Mouse (Mus musculus) limb, embryonic 12.5 days (tissue): Measurements from ENCODE around the gene Tox2. TPM values are rescaled to one million over a fixed set of nuclear protein-coding genes. Genes with fewer than 3 reads are reported as not detected.

Experiments used
- ATAC-seq: fragments of 200-750 bp; cut with Nextera tagmentation; 2 replicates; pipeline ENCODE4 v1.8.0; 2017; ENCODE audit warnings: low read depth, moderate TSS enrichment; ENCODE audit not compliant: insufficient number of reproducible peaks, insufficient read depth, low FRiP score, low TSS enrichment
- H3K27ac ChIP-seq: fragments of 300-500 bp; sonication (generic); 2 replicates; pipeline ENCODE4 v1.5.1; 2016; ENCODE audit warnings: mild to moderate bottlenecking, moderate library complexity
- H3K27me3 ChIP-seq: fragments of 300-500 bp; sonication (generic); 2 replicates; pipeline ENCODE4 v1.6.1; 2016; ENCODE audit warnings: mild to moderate bottlenecking, moderate library complexity
- H3K36me3 ChIP-seq: fragments of 300-500 bp; sonication (generic); 2 replicates; pipeline ENCODE4 v1.6.1; 2016; ENCODE audit warnings: mild to moderate bottlenecking, moderate library complexity
- H3K4me1 ChIP-seq: fragments of 300-500 bp; sonication (generic); replicated peaks from 2 replicates; pipeline ENCODE4 v1.6.1; 2016
- H3K4me2 ChIP-seq: fragments of 300-500 bp; sonication (generic); 2 replicates; pipeline ENCODE4 v1.6.1; 2016; ENCODE audit warnings: mild to moderate bottlenecking, moderate library complexity
- H3K4me3 ChIP-seq: fragments of 300-500 bp; sonication (generic); replicated peaks from 2 replicates; pipeline ENCODE4 v1.5.1; 2016; ENCODE audit warnings: mild to moderate bottlenecking
- H3K9ac ChIP-seq: fragments of 300-500 bp; sonication (generic); replicated peaks from 2 replicates; pipeline ENCODE4 v1.6.1; 2016; ENCODE audit warnings: mild to moderate bottlenecking, moderate library complexity
- H3K9me3 ChIP-seq: fragments of 300-500 bp; sonication (generic); 2 replicates; pipeline ENCODE4 v1.6.1; 2016; ENCODE audit warnings: mild to moderate bottlenecking, moderate library complexity
- WGBS: fragments of 180-500 bp; shearing (Covaris S2); methylation state at CpG from one replicate; pipeline ENCODE4 v1.1.7; 2016; 5-methylcytosine and 5-hydroxymethylcytosine counted together
- polyA plus RNA-seq: library from polyadenylated mRNA; unstranded; fragments of >200 nt; fragmentation: Nextera tagmentation; extraction: Ambion mirVana; gene quantifications from 2 replicates; pipeline ENCODE4 v1.2.1, GENCODE M21; 2016

The Tox2 gene
- polyA plus RNA-seq, 1 experiment from 2014 or later = 0.92 TPM

DNA sequence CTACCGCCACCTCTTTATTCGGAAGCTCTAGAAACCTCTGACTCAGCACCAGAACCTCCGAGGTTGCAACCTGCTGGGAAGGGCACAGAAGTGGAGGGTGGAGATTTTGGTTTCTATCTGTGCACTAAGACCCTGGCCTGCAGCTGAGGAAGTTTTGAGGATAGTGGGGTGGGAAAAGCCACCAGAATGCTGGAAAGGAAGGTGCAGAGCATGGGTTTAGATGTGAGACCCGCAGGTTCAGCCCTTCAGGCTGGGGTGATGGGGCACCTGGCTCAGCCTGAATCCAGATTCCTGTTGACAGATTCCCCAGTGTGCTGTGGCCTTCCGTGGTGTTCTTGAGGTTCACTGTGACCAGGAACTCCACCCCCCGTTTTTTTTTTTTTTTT, 2.3 kb downstream of the Tox2 start:
- peaks cover 12% of the 10 kb centered on the region for H3K4me1 ChIP-seq
- no peak overlapping the region for H3K9ac ChIP-seq
- H3K4me3 ChIP-seq = peak overlapping the region; percentile 53
- no peak overlapping the region for H3K27ac ChIP-seq
- no peaks in the 10 kb centered on the region for H3K36me3 ChIP-seq
- H3K4me2 ChIP-seq = peak overlapping the region; percentile 88
- peaks cover 13% of the 10 kb centered on the region; the same call in 1 of the 2 replicates for H3K9me3 ChIP-seq
- H3K27me3 ChIP-seq = peaks cover 74% of the 10 kb centered on the region
- no peak for ATAC-seq
- 8% methylated on average over 6 of the region's 6 CpGs for WGBS

- peaks cover 13% of the 10 kb centered on the region; the same call in 1 of the 2 replicates for H3K9me3 ChIP-seq
- H3K4me1 ChIP-seq = peaks cover 12% of the 10 kb centered on the region
- no peak overlapping the region for H3K9ac ChIP-seq
- peaks cover 70% of the 10 kb centered on the region for H3K27me3 ChIP-seq
- H3K27ac ChIP-seq = no peak overlapping the region
- no peak for ATAC-seq
- 55% methylated on average over 17 of the region's 17 CpGs for WGBS
- H3K4me3 ChIP-seq = no peak overlapping the region
- H3K4me2 ChIP-seq = no peak overlapping the region
- H3K36me3 ChIP-seq = no peaks in the 10 kb centered on the region
Observed at GRCm38 (mm10) chr2:163205737-163206490, 3.0 kb downstream of the Tox2 start.

GRCm38 (mm10) chr2:163207315-163207714, 4.4 kb downstream of the Tox2 start:
- Histone ChIP-seq H3K4me2 (no peak overlapping the region), H3K27me3 (peaks cover 63% of the 10 kb centered on the region), H3K9ac (no peak overlapping the region), H3K4me3 (no peak overlapping the region), H3K4me1 (peaks cover 12% of the 10 kb centered on the region), H3K36me3 (no peaks in the 10 kb centered on the region), H3K27ac (no peak overlapping the region), H3K9me3 (no peaks in the 10 kb centered on the region; the same call in 1 of the 2 replicates)
- no peak for ATAC-seq
- 91% methylated on average over 2 of the region's 2 CpGs for WGBS

DNA sequence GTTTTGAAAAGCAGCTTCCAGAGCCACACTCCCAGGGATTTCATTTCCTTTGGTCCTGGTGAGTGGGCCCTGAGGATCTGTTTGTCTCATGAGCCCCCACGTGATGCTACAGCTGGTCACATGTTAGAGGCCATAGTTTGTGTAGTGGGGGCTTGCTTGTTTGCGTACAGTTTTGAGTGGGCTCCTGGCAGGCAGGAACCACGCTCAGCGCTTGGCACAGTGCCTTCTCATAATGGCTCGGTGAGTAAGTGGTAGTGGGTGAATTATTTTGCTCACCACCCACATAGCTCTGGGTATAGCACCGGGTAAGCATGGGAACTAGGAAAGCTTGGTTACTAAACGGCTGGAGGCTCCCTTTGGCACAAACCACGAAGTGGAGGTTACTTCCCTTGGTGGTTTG, 6.2 kb downstream of the Tox2 start:
- Histone ChIP-seq H3K4me1 (peaks cover 11% of the 10 kb centered on the region), H3K9me3 (no peaks in the 10 kb centered on the region; the same call in 1 of the 2 replicates), H3K36me3 (no peaks in the 10 kb centered on the region), H3K27ac (no peak overlapping the region), H3K9ac (no peak overlapping the region), H3K27me3 (peaks cover 45% of the 10 kb centered on the region), H3K4me2 (no peak overlapping the region), H3K4me3 (no peak overlapping the region)
- ATAC-seq = no peak
- WGBS = 80% methylated on average over 8 of the region's 8 CpGs

DNA sequence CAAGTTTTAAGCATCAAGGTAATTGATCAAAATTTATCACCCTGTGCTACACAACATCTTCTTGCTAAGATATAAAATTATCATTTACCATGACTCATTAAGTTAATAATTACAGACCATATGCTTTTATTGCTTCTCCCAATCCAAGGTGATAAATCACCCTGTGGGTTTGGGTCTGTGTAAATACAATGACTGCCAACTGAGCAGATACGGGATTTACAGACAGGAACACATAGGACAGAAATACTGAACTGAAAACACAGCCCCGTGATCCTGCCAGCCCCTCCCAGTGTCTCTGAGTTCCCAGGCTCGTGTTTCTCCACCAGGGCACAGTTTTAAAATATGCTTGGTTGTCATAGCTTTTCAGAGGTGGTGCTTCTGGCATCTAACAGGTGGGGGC, 10.2 kb downstream of the Tox2 start:
- Histone ChIP-seq H3K27ac (no peak overlapping the region), H3K4me2 (no peak overlapping the region), H3K9ac (no peak overlapping the region), H3K27me3 (peaks cover 39% of the 10 kb centered on the region), H3K9me3 (no peaks in the 10 kb centered on the region; the same call in 1 of the 2 replicates), H3K4me3 (no peak overlapping the region), H3K4me1 (no peaks in the 10 kb centered on the region), H3K36me3 (no peaks in the 10 kb centered on the region)
- ATAC-seq = no peak
- 32% methylated on average over 3 of the region's 3 CpGs for WGBS

GRCm38 (mm10) chr2:163218095-163218494, 15.2 kb downstream of the Tox2 start:
- H3K4me3 ChIP-seq = no peak overlapping the region
- no peaks in the 10 kb centered on the region for H3K36me3 ChIP-seq
- no peaks in the 10 kb centered on the region for H3K4me1 ChIP-seq
- H3K4me2 ChIP-seq = no peak overlapping the region
- ATAC-seq = no peak
- no peaks in the 10 kb centered on the region for H3K9me3 ChIP-seq
- no peak overlapping the region for H3K9ac ChIP-seq
- peaks cover 30% of the 10 kb centered on the region for H3K27me3 ChIP-seq
- no peak overlapping the region for H3K27ac ChIP-seq
- 86% methylated on average over 3 of the region's 3 CpGs for WGBS

- 74% methylated on average over 7 of the region's 7 CpGs for WGBS
- ATAC-seq = no peak
Observed at GRCm38 (mm10) chr2:163218571-163218970, 15.6 kb downstream of the Tox2 start.

GRCm38 (mm10) chr2:163219447-163219846, 16.5 kb downstream of the Tox2 start:
- H3K4me3 ChIP-seq = no peak overlapping the region
- H3K27ac ChIP-seq = no peak overlapping the region
- H3K36me3 ChIP-seq = no peaks in the 10 kb centered on the region
- no peak for ATAC-seq
- H3K9me3 ChIP-seq = no peaks in the 10 kb centered on the region
- no peak overlapping the region for H3K4me2 ChIP-seq
- whole genome bisulfite sequencing = 52% methylated on average over 5 of the region's 5 CpGs
- no peak overlapping the region for H3K9ac ChIP-seq
- H3K4me1 ChIP-seq = no peaks in the 10 kb centered on the region
- H3K27me3 ChIP-seq = peaks cover 30% of the 10 kb centered on the region

More at GRCm38 (mm10) chr2:163218571-163218970, 15.6 kb downstream of the Tox2 start:
- H3K4me2 ChIP-seq = no peak overlapping the region
- H3K9me3 ChIP-seq = no peaks in the 10 kb centered on the region
- no peaks in the 10 kb centered on the region for H3K4me1 ChIP-seq
- no peak overlapping the region for H3K4me3 ChIP-seq
- H3K9ac ChIP-seq = no peak overlapping the region
- H3K36me3 ChIP-seq = no peaks in the 10 kb centered on the region
- no peak overlapping the region for H3K27ac ChIP-seq
- H3K27me3 ChIP-seq = peaks cover 30% of the 10 kb centered on the region

- no peak overlapping the region for H3K4me3 ChIP-seq
- H3K9ac ChIP-seq = no peak overlapping the region
- 92% methylated on average over 11 of the region's 11 CpGs for WGBS
- no peak overlapping the region for H3K27ac ChIP-seq
- H3K9me3 ChIP-seq = no peaks in the 10 kb centered on the region
- no peak overlapping the region for H3K4me2 ChIP-seq
- H3K27me3 ChIP-seq = peaks cover 27% of the 10 kb centered on the region
- no peaks in the 10 kb centered on the region for H3K4me1 ChIP-seq
- no peaks in the 10 kb centered on the region for H3K36me3 ChIP-seq
- ATAC-seq = no peak
Observed at GRCm38 (mm10) chr2:163220706-163221105, 17.8 kb downstream of the Tox2 start.

DNA sequence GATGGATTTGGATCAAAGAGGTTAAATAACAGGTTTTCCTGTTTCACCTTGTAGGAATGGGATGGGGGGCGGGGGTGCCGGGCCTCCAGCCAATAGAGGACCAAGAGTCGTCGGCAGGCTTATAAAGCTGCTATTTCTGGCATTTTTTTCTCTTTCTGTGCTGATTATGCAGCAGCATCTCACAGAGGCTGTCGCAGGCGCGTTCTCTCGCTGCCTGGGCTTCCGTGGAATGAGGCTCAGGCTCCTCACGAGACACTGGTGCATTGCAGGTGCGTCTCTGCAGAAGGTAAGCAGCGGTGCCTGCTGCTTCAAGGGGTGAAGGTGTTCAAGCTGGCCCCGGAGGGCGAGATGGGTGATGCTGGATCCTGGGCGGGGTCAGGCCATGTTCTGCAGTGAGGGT, 22.4 kb downstream of the Tox2 start:
- no peak overlapping the region for H3K27ac ChIP-seq
- no peak overlapping the region for H3K4me2 ChIP-seq
- H3K4me3 ChIP-seq = no peak overlapping the region
- H3K9ac ChIP-seq = no peak overlapping the region
- no peak for ATAC-seq
- no peaks in the 10 kb centered on the region; the same call in 1 of the 2 replicates for H3K4me1 ChIP-seq
- H3K36me3 ChIP-seq = no peaks in the 10 kb centered on the region
- peaks cover 14% of the 10 kb centered on the region; the same call in 1 of the 2 replicates for H3K27me3 ChIP-seq
- WGBS = 76% methylated on average over 15 of the region's 15 CpGs
- no peaks in the 10 kb centered on the region for H3K9me3 ChIP-seq

GRCm38 (mm10) chr2:163229050-163229449, 26.1 kb downstream of the Tox2 start:
- no peak overlapping the region for H3K9ac ChIP-seq
- H3K4me1 ChIP-seq = no peaks in the 10 kb centered on the region; the same call in 1 of the 2 replicates
- ATAC-seq = no peak

More at GRCm38 (mm10) chr2:163229050-163229449, 26.1 kb downstream of the Tox2 start:
- Histone ChIP-seq H3K27me3 (peaks cover 18% of the 10 kb centered on the region; the same call in 1 of the 2 replicates), H3K9me3 (no peaks in the 10 kb centered on the region), H3K4me3 (no peak overlapping the region), H3K36me3 (no peaks in the 10 kb centered on the region), H3K27ac (no peak overlapping the region), H3K4me2 (no peak overlapping the region)
- WGBS = 67% methylated on average over 9 of the region's 9 CpGs
